Mouse (Mus musculus): ENCODE results near the gene AL731706.1. TPM values are rescaled to one million over a fixed set of nuclear protein-coding genes. Genes with fewer than 3 reads are reported as not detected.
A peak's percentile ranks its signal among the peaks of the same experiment; 100 is the strongest.

AL731706.1 gene
- polyA plus RNA-seq, 1 experiment from 2014 or later: 39.1 TPM

DNA sequence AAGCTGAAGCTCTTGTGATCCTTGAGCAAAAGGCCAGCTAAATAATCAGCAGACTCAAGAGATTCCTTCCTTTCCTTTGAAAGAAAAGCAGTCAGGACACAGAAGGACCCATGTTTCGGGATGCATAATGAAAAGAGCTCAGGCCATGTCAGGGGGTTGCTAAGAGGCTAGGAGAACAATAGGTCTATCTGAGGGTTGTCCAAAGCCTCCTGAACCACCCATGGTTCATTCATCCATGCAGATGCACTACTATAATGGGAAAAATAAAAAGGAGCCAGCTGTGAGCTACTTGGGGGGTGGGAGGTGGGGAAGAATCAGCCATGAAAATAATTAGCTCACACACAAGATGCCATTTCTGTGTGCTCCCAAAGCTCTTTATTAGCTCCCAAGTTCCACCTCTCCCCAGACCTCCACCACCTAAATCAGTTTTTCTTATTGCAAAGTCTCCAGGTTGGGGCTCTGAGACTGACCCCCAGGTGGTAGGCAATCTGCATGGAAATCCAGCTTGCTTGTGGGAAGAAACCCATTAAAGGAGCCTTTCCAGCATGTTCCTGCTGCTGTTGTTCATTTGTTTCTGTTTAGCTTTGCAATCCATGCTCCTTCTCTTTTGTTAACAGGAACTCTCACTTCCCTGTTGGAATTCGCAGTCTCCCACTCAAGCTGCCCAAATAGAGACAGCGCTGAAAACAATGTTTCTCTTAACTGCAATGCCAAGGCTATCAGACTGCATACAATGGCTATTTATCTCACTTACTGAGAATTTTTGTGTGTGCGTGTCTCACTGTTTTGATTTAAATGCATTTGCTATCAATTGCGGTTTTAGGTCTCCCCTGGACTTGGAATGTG lies 36.4 kb downstream of the AL731706.1 start:
- 56% methylated on average over 5 of the region's 5 CpGs for WGBS
- Histone ChIP-seq H3K4me2 (ENCODE audit: low read depth, low read length) (no peak overlapping the region), H3K27ac (ENCODE audit: low read length) (no peak overlapping the region), H3K4me3 (ENCODE audit: low read length) (no peak overlapping the region), H3K4me1 (ENCODE audit: control insufficient read depth, insufficient read depth, low read length) (no peaks in the 10 kb centered on the region), H3K36me3 (ENCODE audit: control insufficient read depth, insufficient read depth) (no peaks in the 10 kb centered on the region), H3K9me3 (replicated peaks; ENCODE audit: control insufficient read depth, low read length) (no peaks in the 10 kb centered on the region), H3K9ac (ENCODE audit: low read length) (no peak overlapping the region), H3K27me3 (ENCODE audit: control insufficient read depth, insufficient read depth, low read length) (no peaks in the 10 kb centered on the region)
- ATAC-seq (replicated peaks; ENCODE audit: extremely low read depth, insufficient read depth, low FRiP score): no peak

DNA sequence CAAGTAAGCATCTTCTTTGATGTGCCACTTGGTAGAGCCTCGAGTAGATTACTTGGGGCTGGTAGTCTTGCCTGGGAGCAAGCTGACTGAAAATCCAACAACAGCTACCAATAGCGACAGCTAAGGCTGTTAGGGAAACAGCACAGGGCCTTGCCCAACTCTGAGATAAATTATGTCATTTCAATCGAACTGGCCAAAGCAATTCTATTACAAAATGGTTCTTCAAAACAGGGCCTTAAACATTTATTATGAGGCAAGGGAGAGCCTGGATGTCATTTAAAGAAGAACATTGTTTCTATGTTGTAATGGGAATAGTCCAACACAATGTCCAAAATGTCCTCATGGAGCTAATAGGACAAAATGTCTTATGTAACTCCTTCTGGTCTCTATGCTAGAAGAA lies 40.8 kb downstream of the AL731706.1 start:
- no peak for ATAC-seq (replicated peaks; ENCODE audit: extremely low read depth, insufficient read depth, low FRiP score)
- 50% methylated on average over 3 of the region's 3 CpGs for WGBS
- no peak overlapping the region for H3K4me2 ChIP-seq (ENCODE audit: low read depth, low read length)
- no peak overlapping the region for H3K9ac ChIP-seq (ENCODE audit: low read length)
- H3K27me3 ChIP-seq (ENCODE audit: control insufficient read depth, insufficient read depth, low read length): no peaks in the 10 kb centered on the region
- no peaks in the 10 kb centered on the region for H3K9me3 ChIP-seq (replicated peaks; ENCODE audit: control insufficient read depth, low read length)
- H3K27ac ChIP-seq (ENCODE audit: low read length): no peak overlapping the region
- H3K4me1 ChIP-seq (ENCODE audit: control insufficient read depth, insufficient read depth, low read length): no peaks in the 10 kb centered on the region
- H3K36me3 ChIP-seq (ENCODE audit: control insufficient read depth, insufficient read depth): no peaks in the 10 kb centered on the region
- H3K4me3 ChIP-seq (ENCODE audit: low read length): no peak overlapping the region

DNA sequence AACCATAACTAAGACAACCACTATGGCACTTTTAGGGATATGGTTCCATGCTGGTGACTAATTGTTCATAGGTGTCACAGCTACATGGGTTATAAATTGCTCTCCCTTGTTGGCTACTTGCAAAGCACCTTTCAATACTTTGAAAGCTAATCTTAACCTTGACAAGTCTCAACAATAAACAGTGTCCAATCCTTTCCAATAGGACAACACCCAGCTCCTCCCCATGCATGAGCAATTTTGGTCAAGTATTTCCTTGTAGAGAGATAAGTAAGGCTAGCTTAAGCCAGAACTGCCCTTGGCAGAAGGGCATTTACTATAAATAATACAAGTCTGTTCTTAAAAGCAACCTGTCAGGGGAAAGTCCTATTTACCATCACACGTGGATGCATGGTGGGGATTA lies 53.2 kb downstream of the AL731706.1 start:
- H3K9ac ChIP-seq (ENCODE audit: low read length): no peak overlapping the region
- no peaks in the 10 kb centered on the region for H3K27me3 ChIP-seq (ENCODE audit: control insufficient read depth, insufficient read depth, low read length)
- no peak overlapping the region for H3K4me2 ChIP-seq (ENCODE audit: low read depth, low read length)
- H3K4me1 ChIP-seq (ENCODE audit: control insufficient read depth, insufficient read depth, low read length): peaks cover 17% of the 10 kb centered on the region
- H3K9me3 ChIP-seq (replicated peaks; ENCODE audit: control insufficient read depth, low read length): no peaks in the 10 kb centered on the region
- 30% methylated on average over 1 of the region's 1 CpGs for WGBS
- H3K36me3 ChIP-seq (ENCODE audit: control insufficient read depth, insufficient read depth): no peaks in the 10 kb centered on the region
- peak; percentile 69; the same call in 1 of the 2 replicates for ATAC-seq (replicated peaks; ENCODE audit: extremely low read depth, insufficient read depth, low FRiP score)
- no peak overlapping the region for H3K4me3 ChIP-seq (ENCODE audit: low read length)
- peak overlapping the region; percentile 55 for H3K27ac ChIP-seq (ENCODE audit: low read length)

DNA sequence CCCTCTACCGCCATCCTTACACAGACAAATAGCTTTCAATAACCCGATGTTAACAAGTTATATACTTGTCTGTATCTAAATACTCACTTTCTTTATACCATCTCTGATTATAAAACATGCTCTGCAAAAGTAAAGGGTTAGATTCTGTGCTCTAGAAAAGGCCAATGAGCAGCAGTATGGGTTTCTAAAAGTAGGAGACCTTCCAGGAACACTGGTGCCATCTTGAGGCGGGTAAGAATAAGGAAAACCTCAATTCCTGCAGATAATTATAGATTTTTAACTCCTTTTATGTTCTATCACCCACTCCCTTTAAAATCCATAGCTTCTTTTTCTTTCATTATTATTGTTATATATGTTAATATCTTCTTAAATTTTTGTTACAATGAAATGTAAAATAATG lies 55.3 kb downstream of the AL731706.1 start:
- no peaks in the 10 kb centered on the region for H3K36me3 ChIP-seq (ENCODE audit: control insufficient read depth, insufficient read depth)
- H3K4me2 ChIP-seq (ENCODE audit: low read depth, low read length): no peak overlapping the region
- no peak overlapping the region for H3K4me3 ChIP-seq (ENCODE audit: low read length)
- no peak overlapping the region for H3K27ac ChIP-seq (ENCODE audit: low read length)
- peaks cover 17% of the 10 kb centered on the region for H3K4me1 ChIP-seq (ENCODE audit: control insufficient read depth, insufficient read depth, low read length)
- H3K27me3 ChIP-seq (ENCODE audit: control insufficient read depth, insufficient read depth, low read length): no peaks in the 10 kb centered on the region
- H3K9ac ChIP-seq (ENCODE audit: low read length): no peak overlapping the region
- no peak for ATAC-seq (replicated peaks; ENCODE audit: extremely low read depth, insufficient read depth, low FRiP score)
- whole genome bisulfite sequencing: 66% methylated on average over 3 of the region's 3 CpGs
- H3K9me3 ChIP-seq (replicated peaks; ENCODE audit: control insufficient read depth, low read length): no peaks in the 10 kb centered on the region

DNA sequence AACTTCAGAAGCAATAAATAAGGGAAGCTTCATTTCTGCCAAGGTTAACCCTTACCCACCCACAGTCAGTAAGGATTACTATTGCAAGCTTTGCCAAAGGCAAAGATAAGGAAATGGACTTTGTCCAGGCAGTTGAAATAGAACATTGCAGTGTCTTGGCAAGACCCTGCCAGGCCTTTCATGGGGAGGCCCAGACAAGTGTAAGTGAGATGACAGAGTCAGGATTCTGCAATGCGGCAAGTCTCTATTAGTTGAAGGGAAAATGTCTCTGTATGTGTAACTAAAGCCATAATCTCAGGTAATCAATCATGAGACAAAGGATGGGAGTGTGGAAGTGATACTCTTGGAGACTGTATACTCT lies 56.5 kb downstream of the AL731706.1 start:
- no peaks in the 10 kb centered on the region for H3K36me3 ChIP-seq (ENCODE audit: control insufficient read depth, insufficient read depth)
- H3K4me3 ChIP-seq (ENCODE audit: low read length): no peak overlapping the region
- 52% methylated on average over 1 of the region's 1 CpGs for WGBS
- no peaks in the 10 kb centered on the region for H3K9me3 ChIP-seq (replicated peaks; ENCODE audit: control insufficient read depth, low read length)
- no peak overlapping the region for H3K27ac ChIP-seq (ENCODE audit: low read length)
- ATAC-seq (replicated peaks; ENCODE audit: extremely low read depth, insufficient read depth, low FRiP score): peak; percentile 65; the same call in 1 of the 2 replicates
- no peak overlapping the region for H3K4me2 ChIP-seq (ENCODE audit: low read depth, low read length)
- no peak overlapping the region for H3K9ac ChIP-seq (ENCODE audit: low read length)
- H3K27me3 ChIP-seq (ENCODE audit: control insufficient read depth, insufficient read depth, low read length): no peaks in the 10 kb centered on the region
- H3K4me1 ChIP-seq (ENCODE audit: control insufficient read depth, insufficient read depth, low read length): peaks cover 17% of the 10 kb centered on the region

DNA sequence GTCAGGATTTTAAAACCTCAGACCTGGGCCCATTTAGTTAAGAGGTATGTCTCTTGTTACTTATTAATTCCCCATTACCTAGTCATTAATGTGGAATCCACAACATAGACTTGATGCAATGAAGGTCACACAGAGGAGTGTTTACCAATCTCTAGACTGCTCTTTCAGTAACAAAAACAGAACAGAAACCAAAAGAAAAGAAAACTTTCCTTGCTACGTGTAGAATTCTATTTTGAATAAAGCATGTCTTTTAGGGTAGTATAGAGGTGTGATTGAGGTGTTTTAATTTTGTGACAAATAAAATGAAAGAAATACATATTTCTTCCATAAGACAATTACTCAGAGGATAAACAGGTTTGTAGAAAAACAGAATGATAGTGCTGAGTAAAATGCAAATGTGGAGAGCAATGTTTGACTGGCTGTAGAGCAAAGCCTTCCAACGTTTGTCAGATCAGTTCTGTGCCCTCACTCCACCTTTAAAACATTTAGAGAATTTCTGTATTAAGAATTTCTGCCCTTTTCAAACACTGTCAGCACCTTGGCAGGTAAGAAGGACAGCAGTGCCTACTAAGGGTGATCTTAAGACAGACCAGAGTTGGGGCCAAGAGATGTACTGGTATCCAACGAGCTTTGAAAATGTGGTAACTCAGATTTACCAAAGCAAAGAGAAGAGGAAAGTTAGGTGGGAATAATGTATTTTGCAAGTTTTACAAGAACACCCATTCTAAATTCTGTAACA lies 57.0 kb downstream of the AL731706.1 start:
- Histone ChIP-seq H3K27ac (ENCODE audit: low read length) (no peak overlapping the region), H3K9ac (ENCODE audit: low read length) (no peak overlapping the region), H3K4me3 (ENCODE audit: low read length) (no peak overlapping the region), H3K9me3 (replicated peaks; ENCODE audit: control insufficient read depth, low read length) (no peaks in the 10 kb centered on the region), H3K4me2 (ENCODE audit: low read depth, low read length) (no peak overlapping the region), H3K27me3 (ENCODE audit: control insufficient read depth, insufficient read depth, low read length) (no peaks in the 10 kb centered on the region), H3K4me1 (ENCODE audit: control insufficient read depth, insufficient read depth, low read length) (peaks cover 17% of the 10 kb centered on the region), H3K36me3 (ENCODE audit: control insufficient read depth, insufficient read depth) (no peaks in the 10 kb centered on the region)
- 67% methylated on average over 3 of the region's 3 CpGs for WGBS
- no peak for ATAC-seq (replicated peaks; ENCODE audit: extremely low read depth, insufficient read depth, low FRiP score)

DNA sequence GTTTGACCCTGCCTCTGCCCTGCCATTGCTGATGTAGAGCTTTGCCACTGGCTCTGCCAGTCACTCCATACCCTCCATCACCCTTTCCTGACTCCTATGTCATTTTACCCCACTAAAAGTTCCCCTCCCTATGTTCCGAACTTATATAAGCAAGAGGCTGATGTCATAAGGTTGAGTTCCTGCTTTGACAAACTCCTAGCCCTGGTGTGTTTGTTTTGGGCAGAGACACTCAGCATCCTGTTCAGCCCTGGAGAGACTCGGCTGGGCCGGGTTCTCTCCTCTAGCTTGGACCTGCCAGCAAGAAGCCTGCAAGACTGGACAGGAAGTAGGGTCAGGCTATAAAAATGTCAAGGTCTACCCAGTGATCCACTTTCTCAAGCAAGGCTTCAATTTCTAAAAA lies 58.3 kb downstream of the AL731706.1 start:
- WGBS: 57% methylated on average over 3 of the region's 3 CpGs
- no peak overlapping the region for H3K4me3 ChIP-seq (ENCODE audit: low read length)
- H3K9me3 ChIP-seq (replicated peaks; ENCODE audit: control insufficient read depth, low read length): no peaks in the 10 kb centered on the region
- no peak overlapping the region; the same call in 1 of the 2 replicates for H3K27ac ChIP-seq (ENCODE audit: low read length)
- ATAC-seq (replicated peaks; ENCODE audit: extremely low read depth, insufficient read depth, low FRiP score): no peak; the same call in 1 of the 2 replicates
- peaks cover 11% of the 10 kb centered on the region for H3K4me1 ChIP-seq (ENCODE audit: control insufficient read depth, insufficient read depth, low read length)
- H3K4me2 ChIP-seq (ENCODE audit: low read depth, low read length): no peak overlapping the region
- H3K27me3 ChIP-seq (ENCODE audit: control insufficient read depth, insufficient read depth, low read length): no peaks in the 10 kb centered on the region
- H3K36me3 ChIP-seq (ENCODE audit: control insufficient read depth, insufficient read depth): no peaks in the 10 kb centered on the region
- H3K9ac ChIP-seq (ENCODE audit: low read length): no peak overlapping the region
